Mouse (Mus musculus) heart, embryonic 10.5 days (tissue): ENCODE measurements around the gene Rnd1. TPM values are rescaled to one million over a fixed set of nuclear protein-coding genes. Genes with fewer than 3 reads are reported as not detected.

Experiments
- DNase-seq: peaks from one replicate; pipeline ENCODE4 v3.0.0-alpha.2; 2017; ENCODE audit warnings: low spot score
- H3K27ac ChIP-seq: fragments of 300-500 bp; sonication (generic); 2 replicates; pipeline ENCODE4 v1.5.1; 2016; ENCODE audit warnings: mild to moderate bottlenecking
- H3K27me3 ChIP-seq: fragments of 300-500 bp; sonication (generic); 2 replicates; pipeline ENCODE4 v1.6.1; 2016; ENCODE audit warnings: mild to moderate bottlenecking; ENCODE audit not compliant: poor library complexity, insufficient read depth, severe bottlenecking
- H3K36me3 ChIP-seq: fragments of 300-500 bp; sonication (generic); 2 replicates; pipeline ENCODE4 v1.6.1; 2016; ENCODE audit warnings: mild to moderate bottlenecking, moderate library complexity
- H3K4me1 ChIP-seq: fragments of 300-500 bp; sonication (generic); 2 replicates; pipeline ENCODE4 v1.6.1; 2016; ENCODE audit warnings: mild to moderate bottlenecking
- H3K4me3 ChIP-seq: fragments of 300-500 bp; sonication (generic); 2 replicates; pipeline ENCODE4 v1.5.1; 2016; ENCODE audit warnings: mild to moderate bottlenecking, moderate library complexity
- H3K9me3 ChIP-seq: fragments of 300-500 bp; sonication (generic); 2 replicates; pipeline ENCODE4 v1.6.1; 2016; ENCODE audit warnings: mild to moderate bottlenecking, moderate library complexity
- WGBS: fragments of 180-500 bp; shearing (Covaris S2); methylation state at CpG from one replicate; pipeline ENCODE4 v1.1.7; 2016; 5-methylcytosine and 5-hydroxymethylcytosine counted together
- polyA plus RNA-seq: library from polyadenylated mRNA; unstranded; fragments of >200 nt; fragmentation: Nextera tagmentation; extraction: Ambion mirVana; gene quantifications from 2 replicates; pipeline ENCODE4 v1.2.1, GENCODE M21; 2016

Rnd1 gene
- polyA plus RNA-seq, 1 experiment from 2014 or later, result 2.8 TPM

- Histone ChIP-seq H3K36me3 (no peaks in the 10 kb centered on the region), H3K9me3 (no peaks in the 10 kb centered on the region), H3K4me1 (peaks cover 32% of the 10 kb centered on the region), H3K27ac (no peak overlapping the region), H3K4me3 (no peak overlapping the region), H3K27me3 (peaks cover 24% of the 10 kb centered on the region)
- WGBS, result 51% methylated on average over 8 of the region's 8 CpGs
- no peak for DNase-seq
Observed at GRCm38 (mm10) chr15:98696216-98696615, 19.0 kb upstream of the Rnd1 start.

- no peaks in the 10 kb centered on the region for H3K9me3 ChIP-seq
- no peak overlapping the region for H3K4me3 ChIP-seq
Observed at GRCm38 (mm10) chr15:98695726-98696125, 18.5 kb upstream of the Rnd1 start.

GRCm38 (mm10) chr15:98692171-98692715, 15.0 kb upstream of the Rnd1 start:
- no peaks in the 10 kb centered on the region for H3K9me3 ChIP-seq
- H3K27ac ChIP-seq, result peak overlapping the region; percentile 70
- peaks cover 4% of the 10 kb centered on the region; the same call in 1 of the 2 replicates for H3K27me3 ChIP-seq
- no peaks in the 10 kb centered on the region for H3K36me3 ChIP-seq
- peak overlapping the region; percentile 24; the same call in 1 of the 2 replicates for H3K4me3 ChIP-seq
- 17% methylated on average over 11 of the region's 11 CpGs for WGBS
- DNase-seq, result peak; percentile 88
- peaks cover 44% of the 10 kb centered on the region for H3K4me1 ChIP-seq

More at GRCm38 (mm10) chr15:98695726-98696125, 18.5 kb upstream of the Rnd1 start:
- peaks cover 20% of the 10 kb centered on the region for H3K27me3 ChIP-seq
- no peak for DNase-seq
- H3K4me1 ChIP-seq, result peaks cover 37% of the 10 kb centered on the region
- no peak overlapping the region for H3K27ac ChIP-seq
- 47% methylated on average over 9 of the region's 9 CpGs for WGBS
- H3K36me3 ChIP-seq, result no peaks in the 10 kb centered on the region

GRCm38 (mm10) chr15:98691486-98692147, 14.4 kb upstream of the Rnd1 start:
- 43% methylated on average over 7 of the region's 7 CpGs for WGBS
- DNase-seq, result no peak
- H3K4me3 ChIP-seq, result peak overlapping the region; percentile 24; the same call in 1 of the 2 replicates
- H3K36me3 ChIP-seq, result no peaks in the 10 kb centered on the region
- peak overlapping the region; percentile 70 for H3K27ac ChIP-seq
- H3K4me1 ChIP-seq, result peaks cover 44% of the 10 kb centered on the region
- H3K9me3 ChIP-seq, result no peaks in the 10 kb centered on the region
- H3K27me3 ChIP-seq, result peaks cover 4% of the 10 kb centered on the region; the same call in 1 of the 2 replicates

GRCm38 (mm10) chr15:98689682-98690081, 12.4 kb upstream of the Rnd1 start:
- WGBS, result 71% methylated on average over 2 of the region's 2 CpGs
- Histone ChIP-seq H3K27ac (0 out of 2 replicates have a peak overlapping the region, but pooled peaks have one; percentile 16), H3K27me3 (no peaks in the 10 kb centered on the region), H3K4me1 (peaks cover 40% of the 10 kb centered on the region), H3K4me3 (no peak overlapping the region), H3K9me3 (no peaks in the 10 kb centered on the region), H3K36me3 (no peaks in the 10 kb centered on the region)
- DNase-seq, result no peak

- no peak overlapping the region for H3K4me3 ChIP-seq
- WGBS, result 64% methylated on average over 3 of the region's 3 CpGs
- peaks cover 27% of the 10 kb centered on the region for H3K4me1 ChIP-seq
- no peak for DNase-seq
- no peak overlapping the region for H3K27ac ChIP-seq
- no peaks in the 10 kb centered on the region for H3K36me3 ChIP-seq
- no peaks in the 10 kb centered on the region for H3K9me3 ChIP-seq
- 0 out of 2 replicates have a peak, but pooled peaks cover 5% of the 10 kb centered on the region for H3K27me3 ChIP-seq
Observed at GRCm38 (mm10) chr15:98685926-98686325, 8.7 kb upstream of the Rnd1 start.

GRCm38 (mm10) chr15:98683746-98684145, 6.5 kb upstream of the Rnd1 start:
- Histone ChIP-seq H3K36me3 (no peaks in the 10 kb centered on the region), H3K27me3 (peaks cover 18% of the 10 kb centered on the region), H3K27ac (no peak overlapping the region), H3K4me3 (no peak overlapping the region), H3K9me3 (no peaks in the 10 kb centered on the region), H3K4me1 (peaks cover 11% of the 10 kb centered on the region)
- WGBS, result 78% methylated on average over 1 of the region's 1 CpGs
- DNase-seq, result no peak

- Histone ChIP-seq H3K36me3 (no peaks in the 10 kb centered on the region), H3K4me1 (peaks cover 12% of the 10 kb centered on the region), H3K27me3 (peaks cover 21% of the 10 kb centered on the region), H3K27ac (no peak overlapping the region), H3K9me3 (no peaks in the 10 kb centered on the region), H3K4me3 (no peak overlapping the region)
- no peak for DNase-seq
- whole genome bisulfite sequencing, result 58% methylated on average over 10 of the region's 10 CpGs
Observed at GRCm38 (mm10) chr15:98683177-98683576, 5.9 kb upstream of the Rnd1 start.

GRCm38 (mm10) chr15:98681633-98682032, 4.4 kb upstream of the Rnd1 start:
- H3K4me3 ChIP-seq, result no peak overlapping the region
- WGBS, result 76% methylated on average over 7 of the region's 7 CpGs
- H3K27me3 ChIP-seq, result peaks cover 34% of the 10 kb centered on the region
- no peaks in the 10 kb centered on the region for H3K36me3 ChIP-seq
- DNase-seq, result no peak
- peaks cover 27% of the 10 kb centered on the region for H3K4me1 ChIP-seq
- no peak overlapping the region for H3K27ac ChIP-seq
- H3K9me3 ChIP-seq, result no peaks in the 10 kb centered on the region

GRCm38 (mm10) chr15:98680660-98681059, 3.4 kb upstream of the Rnd1 start:
- no peaks in the 10 kb centered on the region for H3K36me3 ChIP-seq
- peaks cover 37% of the 10 kb centered on the region for H3K4me1 ChIP-seq
- no peak overlapping the region for H3K4me3 ChIP-seq
- peaks cover 44% of the 10 kb centered on the region for H3K27me3 ChIP-seq
- no peak overlapping the region for H3K27ac ChIP-seq
- WGBS, result 75% methylated on average over 8 of the region's 8 CpGs
- no peaks in the 10 kb centered on the region for H3K9me3 ChIP-seq
- no peak for DNase-seq

GRCm38 (mm10) chr15:98677977-98678376, 716 bp upstream of the Rnd1 start:
- H3K4me3 ChIP-seq, result no peak overlapping the region; the same call in 1 of the 2 replicates
- no peak for DNase-seq
- no peaks in the 10 kb centered on the region for H3K9me3 ChIP-seq
- H3K27me3 ChIP-seq, result peaks cover 61% of the 10 kb centered on the region
- H3K36me3 ChIP-seq, result no peaks in the 10 kb centered on the region
- 53% methylated on average over 7 of the region's 7 CpGs for WGBS
- H3K27ac ChIP-seq, result no peak overlapping the region
- H3K4me1 ChIP-seq, result peaks cover 43% of the 10 kb centered on the region

GRCm38 (mm10) chr15:98676471-98676870, 790 bp downstream of the Rnd1 start:
- no peaks in the 10 kb centered on the region for H3K9me3 ChIP-seq
- WGBS, result 5% methylated on average over 9 of the region's 9 CpGs
- H3K4me1 ChIP-seq, result peaks cover 48% of the 10 kb centered on the region
- H3K27me3 ChIP-seq, result peaks cover 61% of the 10 kb centered on the region
- H3K27ac ChIP-seq, result 0 out of 2 replicates have a peak overlapping the region, but pooled peaks have one; percentile 52
- H3K4me3 ChIP-seq, result peak overlapping the region; percentile 65
- DNase-seq, result no peak
- H3K36me3 ChIP-seq, result no peaks in the 10 kb centered on the region

- Histone ChIP-seq H3K4me3 (peak overlapping the region; percentile 65), H3K27me3 (peaks cover 61% of the 10 kb centered on the region), H3K9me3 (no peaks in the 10 kb centered on the region), H3K27ac (no peak overlapping the region), H3K4me1 (peaks cover 48% of the 10 kb centered on the region), H3K36me3 (no peaks in the 10 kb centered on the region)
- no peak for DNase-seq
- WGBS, result 9% methylated on average over 14 of the region's 14 CpGs
Observed at GRCm38 (mm10) chr15:98675634-98676250, 1.5 kb downstream of the Rnd1 start.
